Mouse (Mus musculus) MEL (cell line): ENCODE measurements around the gene Slc44a1. TPM values are rescaled to one million over a fixed set of nuclear protein-coding genes. Genes with fewer than 3 reads are reported as not detected.

ENCODE experiments used
- DNase-seq: peaks from one replicate; pipeline ENCODE4 v3.0.0; 2011; ENCODE audit warnings: low read depth, low spot score
- H3K27ac ChIP-seq: 2 replicates; pipeline ENCODE4 v1.5.1; 2012; ENCODE audit warnings: low read depth, mild to moderate bottlenecking, control low read depth, low read length, moderate library complexity; ENCODE audit not compliant: control insufficient read depth
- H3K27me3 ChIP-seq, 2 experiments: fragments of 150-350 bp in 1 of 2; sonication (generic) in 1 of 2; 2 replicates each; pipeline ENCODE4 v1.6.1; 2012; ENCODE audit warnings: low read length in 2 of 2, mild to moderate bottlenecking in 2 of 2, improper control_type of control experiment in 1 of 2, moderate library complexity in 1 of 2; ENCODE audit not compliant: insufficient read depth in 2 of 2, control insufficient read depth in 1 of 2
- H3K36me3 ChIP-seq, 2 experiments: 2 replicates each; pipeline ENCODE4 v1.6.1; 2012 to 2014; ENCODE audit warnings: low read length in 2 of 2, improper control_type of control experiment in 1 of 2, inconsistent platforms in 1 of 2, mild to moderate bottlenecking in 1 of 2; ENCODE audit not compliant: insufficient read depth in 2 of 2, control insufficient read depth in 1 of 2
- H3K4me1 ChIP-seq, 2 experiments: fragments of 150-350 bp in 1 of 2; sonication (generic) in 1 of 2; 2 replicates each; pipeline ENCODE4 v1.6.1; 2012; ENCODE audit warnings: low read length in 2 of 2, improper control_type of control experiment in 1 of 2, mild to moderate bottlenecking in 1 of 2; ENCODE audit not compliant: insufficient read depth in 2 of 2, control insufficient read depth in 1 of 2
- H3K4me3 ChIP-seq, 2 experiments: fragments of 150-350 bp in 1 of 2; sonication (generic) in 1 of 2; 2 replicates each; pipeline ENCODE4 v1.5.1; 2012; ENCODE audit warnings: low read depth in 2 of 2, low read length in 2 of 2, mild to moderate bottlenecking in 2 of 2, moderate library complexity in 2 of 2, control low read depth in 1 of 2, improper control_type of control experiment in 1 of 2; ENCODE audit not compliant: control insufficient read depth in 1 of 2, insufficient read depth in 1 of 2
- H3K79me2 ChIP-seq: 2 replicates; pipeline ENCODE4 v1.6.1; 2012; ENCODE audit warnings: mild to moderate bottlenecking, low read length, moderate library complexity; ENCODE audit not compliant: control insufficient read depth, poor library complexity, insufficient read depth
- H3K9ac ChIP-seq: 2 replicates; pipeline ENCODE4 v1.6.1; 2012; ENCODE audit warnings: low read depth, mild to moderate bottlenecking, control low read depth, low read length, moderate library complexity; ENCODE audit not compliant: control insufficient read depth, poor library complexity, severe bottlenecking
- H3K9me3 ChIP-seq: fragments of 150-350 bp; sonication (generic); replicated peaks from 2 replicates; pipeline ENCODE4 v1.6.1; 2012; ENCODE audit warnings: mild to moderate bottlenecking, low read length, improper control_type of control experiment, moderate library complexity; ENCODE audit not compliant: insufficient read depth
- CHD1 ChIP-seq: IDR thresholded peaks from 2 replicates; pipeline ENCODE4 v1.6.1; 2012; ENCODE audit warnings: low read depth, mild to moderate bottlenecking, inconsistent platforms, low read length, improper control_type of control experiment
- ELF1 ChIP-seq: IDR thresholded peaks from 2 replicates; pipeline ENCODE4 v1.6.1; 2014; ENCODE audit warnings: low read depth, mild to moderate bottlenecking, inconsistent platforms, low read length, improper control_type of control experiment, moderate library complexity
- EP300 ChIP-seq, 2 experiments: IDR thresholded peaks; 2 replicates each; pipeline ENCODE4 v1.6.1; 2011; ENCODE audit warnings: improper control_type of control experiment in 2 of 2, low read length in 2 of 2, low read depth in 1 of 2, mild to moderate bottlenecking in 1 of 2
- ETS1 ChIP-seq: IDR thresholded peaks from 2 replicates; pipeline ENCODE4 v1.6.1; 2012; ENCODE audit warnings: low read depth, mild to moderate bottlenecking, inconsistent platforms, low read length, improper control_type of control experiment, moderate library complexity
- GABPA ChIP-seq: IDR thresholded peaks from 2 replicates; pipeline ENCODE4 v1.6.1; 2012; ENCODE audit warnings: low read depth, mild to moderate bottlenecking, inconsistent platforms, low read length, improper control_type of control experiment, moderate library complexity
- MAFK ChIP-seq: IDR thresholded peaks from 2 replicates; pipeline ENCODE4 v1.6.1; 2011; ENCODE audit warnings: low read depth, mild to moderate bottlenecking, low read length, improper control_type of control experiment, borderline replicate concordance
- MAX ChIP-seq: IDR thresholded peaks from 2 replicates; pipeline ENCODE4 v1.6.1; 2011; ENCODE audit warnings: low read length, improper control_type of control experiment
- MXI1 ChIP-seq: IDR thresholded peaks from 2 replicates; pipeline ENCODE4 v1.6.1; 2011; ENCODE audit warnings: mild to moderate bottlenecking, low read depth, low read length, improper control_type of control experiment
- MYC ChIP-seq: IDR thresholded peaks from 2 replicates; pipeline ENCODE4 v1.6.1; 2011; ENCODE audit warnings: low read depth, mild to moderate bottlenecking, low read length, improper control_type of control experiment, moderate library complexity
- NRF1 ChIP-seq: IDR thresholded peaks from 2 replicates; pipeline ENCODE4 v1.6.1; 2014; ENCODE audit warnings: low read depth, mild to moderate bottlenecking, inconsistent platforms, low read length, improper control_type of control experiment, moderate library complexity; ENCODE audit not compliant: poor library complexity, insufficient read depth, severe bottlenecking
- POLR2A ChIP-seq, 2 experiments: IDR thresholded peaks; 2 replicates each; pipeline ENCODE4 v1.6.1; 2011 to 2012; ENCODE audit warnings: low read length in 2 of 2, mild to moderate bottlenecking in 2 of 2, control low read depth in 1 of 2, improper control_type of control experiment in 1 of 2, low read depth in 1 of 2, moderate library complexity in 1 of 2; ENCODE audit not compliant: control insufficient read depth in 1 of 2, insufficient read depth in 1 of 2, poor library complexity in 1 of 2
- RAD21 ChIP-seq: IDR thresholded peaks from 2 replicates; pipeline ENCODE4 v1.6.1; 2011; ENCODE audit warnings: mild to moderate bottlenecking, low read depth, low read length, improper control_type of control experiment
- TAL1 ChIP-seq: IDR thresholded peaks from 2 replicates; pipeline ENCODE4 v1.6.1; 2012; ENCODE audit warnings: mild to moderate bottlenecking, inconsistent platforms, low read length, moderate library complexity, mixed read lengths
- USF2 ChIP-seq, 2 experiments: IDR thresholded peaks; 2 replicates each; pipeline ENCODE4 v1.6.1; 2011 to 2012; ENCODE audit warnings: improper control_type of control experiment in 2 of 2, low read length in 2 of 2, borderline replicate concordance in 1 of 2, inconsistent platforms in 1 of 2, low read depth in 1 of 2, mild to moderate bottlenecking in 1 of 2; ENCODE audit not compliant: insufficient read depth in 1 of 2
- polyA plus RNA-seq, 2 experiments: library from polyadenylated mRNA; stranded (reverse) in 1 of 2; unstranded in 1 of 2; fragments of >175 nt in 1 of 2; fragments of >200 nt in 1 of 2; gene quantifications; 2 replicates each; pipeline versions ENCODE4 v1.2.1 to v1.2.4; 2012; ENCODE audit warnings: low replicate concordance in 2 of 2, low read depth in 1 of 2; ENCODE audit not compliant: insufficient read length in 2 of 2, insufficient read depth in 1 of 2, missing spikeins in 1 of 2
- total RNA-seq: library from RNA; depleted of rRNA; stranded (reverse); fragments of 300-350 nt; gene quantifications from 2 replicates; pipeline ENCODE4 v1.2.3, GENCODE M21; 2012

The Slc44a1 gene
- total and polyA plus RNA-seq, 3 experiments: 9.6 to 10.6 TPM; not detected in 1

DNA sequence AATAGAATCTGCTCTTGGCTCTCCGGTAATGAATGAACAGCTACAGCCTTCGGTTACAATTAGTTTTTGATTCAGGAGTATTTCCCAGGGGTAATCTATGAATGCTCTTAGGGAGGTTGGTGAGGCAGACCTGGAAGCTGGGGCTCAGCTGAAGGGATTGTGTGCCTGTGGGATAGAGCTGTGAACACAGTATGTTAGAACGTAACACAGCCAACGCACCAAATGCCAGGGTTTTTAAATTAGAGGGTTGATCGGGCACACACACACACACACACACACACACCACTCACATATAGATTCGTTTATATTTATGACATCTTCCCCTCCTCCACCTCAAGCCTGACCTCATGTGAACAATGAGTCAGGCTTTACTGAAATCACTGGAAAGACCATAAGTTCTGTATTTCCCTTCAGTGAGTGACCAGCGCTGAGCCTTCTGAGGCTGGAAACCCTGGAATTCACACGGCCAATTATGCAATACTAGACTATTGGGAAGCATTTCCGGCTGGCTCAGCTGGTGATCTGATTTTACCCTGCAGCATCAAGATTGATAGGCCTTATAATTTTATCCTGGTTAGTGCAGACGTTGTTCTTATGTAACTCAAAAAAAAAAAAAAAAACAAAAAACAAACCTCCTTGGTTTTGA is 3.0 kb upstream of the Slc44a1 start:
- Histone ChIP-seq H3K27ac (no peak overlapping the region), H3K36me3 (peaks cover 0 to 10% of the 10 kb centered on the region in 2 experiments; a peak in 2 of 4 replicates), H3K9me3 (no peaks in the 10 kb centered on the region), H3K27me3 (no peaks in the 10 kb centered on the region), H3K4me3 (no peak overlapping the region), H3K9ac (no peak overlapping the region), H3K79me2 (peaks cover 1% of the 10 kb centered on the region; the same call in 1 of the 2 replicates), H3K4me1 (peaks cover 5 to 6% of the 10 kb centered on the region in 2 experiments)
- no peak for DNase-seq
- TF ChIP-seq GABPA: no peak
- no peak for TF ChIP-seq USF2 (IDR thresholded peaks at IDR 0.05; ENCODE audit: borderline replicate concordance in 1 of 2, insufficient read depth in 1 of 2, low read depth in 1 of 2, low read length in 2 of 2)

DNA sequence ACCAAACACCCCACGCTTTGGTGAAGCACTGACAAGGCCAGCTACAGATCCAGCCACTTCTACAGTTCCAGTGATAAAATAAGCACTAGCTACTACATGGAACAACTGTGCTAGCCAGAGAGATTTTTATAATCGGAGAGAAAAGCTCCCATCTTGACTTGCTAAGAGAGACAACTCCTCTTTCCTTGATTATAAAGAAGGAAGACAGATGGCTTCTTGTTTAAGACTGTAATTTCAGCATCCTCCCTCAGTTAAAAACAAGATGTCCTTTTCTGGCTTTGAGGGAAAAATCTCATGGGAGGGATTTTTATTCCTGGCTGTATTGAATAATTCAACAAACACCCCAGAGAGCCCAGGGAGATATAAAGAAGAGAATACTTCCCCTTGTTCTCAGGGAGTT is 1.8 kb upstream of the Slc44a1 start:
- no peak overlapping the region for H3K4me3 ChIP-seq
- peak overlapping the region; percentile 53; the same call in 1 of the 2 replicates for H3K27ac ChIP-seq
- H3K36me3 ChIP-seq: peaks cover 0 to 5% of the 10 kb centered on the region in 2 experiments; a peak in 2 of 4 replicates
- TF ChIP-seq MAX (no peak), POLR2A (IDR thresholded peaks at IDR 0.05; ENCODE audit: control insufficient read depth in 1 of 2, insufficient read depth in 1 of 2, low read depth in 1 of 2, low read length in 2 of 2, poor library complexity in 1 of 2) (no peak), RAD21 (no peak), MYC (no peak), CHD1 (no peak), ETS1 (no peak), NRF1 (no peak), TAL1 (no peak)
- no peak overlapping the region for H3K9ac ChIP-seq
- H3K4me1 ChIP-seq: peaks cover 0 to 4% of the 10 kb centered on the region in 2 experiments; a peak in 2 of 4 replicates
- H3K27me3 ChIP-seq: no peaks in the 10 kb centered on the region
- DNase-seq: no peak
- peaks cover 1% of the 10 kb centered on the region; the same call in 1 of the 2 replicates for H3K79me2 ChIP-seq
- no peaks in the 10 kb centered on the region for H3K9me3 ChIP-seq

DNA sequence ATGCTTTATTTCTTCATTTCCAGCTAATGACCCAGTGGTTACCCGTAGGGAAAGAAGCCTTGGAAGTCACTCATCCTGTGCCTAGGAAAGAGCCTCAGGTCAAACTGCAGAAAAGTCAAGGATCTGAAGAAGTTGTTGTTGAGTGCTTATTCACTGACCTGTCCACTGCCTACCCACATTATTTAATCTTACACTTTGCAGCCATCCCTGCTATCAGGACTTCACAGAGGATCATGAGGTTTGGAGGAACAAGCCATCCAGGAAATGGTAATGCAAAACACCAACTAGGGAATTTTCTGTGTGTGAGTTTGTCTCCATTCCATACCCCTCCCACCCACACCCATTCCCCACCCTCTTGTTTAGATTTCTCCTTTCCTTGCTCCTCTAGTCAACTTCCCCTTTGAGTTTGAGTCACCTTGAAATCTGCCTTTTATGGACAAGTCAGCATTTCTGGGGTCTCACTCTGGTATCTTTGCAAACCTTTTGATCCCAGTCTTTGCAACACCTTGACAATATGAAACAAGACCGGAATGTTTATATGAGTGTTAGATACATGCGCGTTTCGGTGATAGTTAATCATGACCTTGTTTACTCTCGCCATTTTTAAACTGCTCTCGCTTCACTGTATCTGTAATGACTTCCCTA is 1.3 kb upstream of the Slc44a1 start:
- Histone ChIP-seq H3K79me2 (peaks cover 1% of the 10 kb centered on the region; the same call in 1 of the 2 replicates), H3K27me3 (no peaks in the 10 kb centered on the region), H3K9me3 (no peaks in the 10 kb centered on the region), H3K4me1 (peaks cover 0 to 4% of the 10 kb centered on the region in 2 experiments; a peak in 2 of 4 replicates), H3K36me3 (peaks cover 0 to 5% of the 10 kb centered on the region in 2 experiments; a peak in 2 of 4 replicates), H3K4me3 (peak overlapping the region; percentile 62 to 94), H3K27ac (peak overlapping the region; percentile 53), H3K9ac (peak overlapping the region; percentile 97)
- peak; percentile 78 for DNase-seq
- peak; percentile 51; the same call in 1 of the 2 replicates for TF ChIP-seq MAFK
- TF ChIP-seq NRF1: no peak
- peak; percentile 34; the same call in 1 of the 2 replicates for TF ChIP-seq ETS1
- TF ChIP-seq ELF1: no peak
- TF ChIP-seq TAL1: peak; percentile 71
- peak; percentile 29 to 48; a peak in 2 of 4 replicates for TF ChIP-seq EP300 (IDR thresholded peaks at IDR 0.05; ENCODE audit: low read depth in 1 of 2, low read length in 2 of 2)
- TF ChIP-seq MYC: 0 out of 2 replicates have a peak, but pooled peaks have one; percentile 6
- TF ChIP-seq MXI1: 0 out of 2 replicates have a peak, but pooled peaks have one; percentile 10
